Mouse (Mus musculus) heart, postnatal 25 days (tissue): ENCODE results near the gene Traf3. TPM values are rescaled to one million over a fixed set of nuclear protein-coding genes. Genes with fewer than 3 reads are reported as not detected.

ENCODE experiments used
- DNase-seq: peaks from one replicate; pipeline ENCODE4 v3.0.0; 2022; ENCODE audit warnings: low spot score
- intact Hi-C: fragments of 180-260 bp; cut with DNase I; formaldehyde crosslinking; loops from one replicate; pipeline ENCODE4 v1.15.1; 2025
- total RNA-seq, 2 experiments: library from RNA; stranded (reverse); gene quantifications; 2 replicates each; pipeline ENCODE4 v1.2.3; 2021

Traf3 gene
- 10 to 100 TPM; 15.0 to 15.2 TPM for total RNA-seq

GRCm38 (mm10) chr12:111165831-111166591 is at the start of gene Traf3:
Gene Traf3 (plus strand): TSS chr12:111166370.
- peak; percentile 51 for DNase-seq
- intact Hi-C loops, result no loop called here

GRCm38 (mm10) chr12:111119506-111120085 is 46.6 kb upstream of the Traf3 start:
- DNase-seq, result no peak
- intact Hi-C loops, result no loop called here

- intact Hi-C loops, result no loop called here
- no peak for DNase-seq
Measured at GRCm38 (mm10) chr12:111120976-111121645, 45.1 kb upstream of the Traf3 start.

GRCm38 (mm10) chr12:111122332-111122852 is 43.8 kb upstream of the Traf3 start:
- no peak for DNase-seq
- intact Hi-C loops, result no loop called here

- DNase-seq, result no peak
- intact Hi-C loops, result no loop called here
Measured at GRCm38 (mm10) chr12:111124601-111125260, 41.4 kb upstream of the Traf3 start.

- intact Hi-C loops, result no loop called here
- DNase-seq, result no peak
Measured at GRCm38 (mm10) chr12:111125666-111126065, 40.5 kb upstream of the Traf3 start.

GRCm38 (mm10) chr12:111134169-111134568 is 32.0 kb upstream of the Traf3 start:
- intact Hi-C loops, result no loop called here
- DNase-seq, result peak; percentile 2

GRCm38 (mm10) chr12:111134791-111135733 is 31.1 kb upstream of the Traf3 start:
- intact Hi-C loops, result no loop called here
- DNase-seq, result peak; percentile 7

- DNase-seq, result no peak
- intact Hi-C loops, result no loop called here
Measured at GRCm38 (mm10) chr12:111135953-111136352, 30.2 kb upstream of the Traf3 start.

GRCm38 (mm10) chr12:111137079-111137478 is 29.1 kb upstream of the Traf3 start:
- intact Hi-C loops, result no loop called here
- DNase-seq, result no peak

GRCm38 (mm10) chr12:111143005-111143508 is 23.1 kb upstream of the Traf3 start:
- intact Hi-C loops, result no loop called here
- no peak for DNase-seq

- intact Hi-C loops, result no loop called here
Measured at GRCm38 (mm10) chr12:111143509-111144063, 22.6 kb upstream of the Traf3 start.

GRCm38 (mm10) chr12:111144598-111144997 is 21.6 kb upstream of the Traf3 start:
- intact Hi-C loops, result no loop called here
- DNase-seq, result no peak

More at GRCm38 (mm10) chr12:111143509-111144063, 22.6 kb upstream of the Traf3 start:
- no peak for DNase-seq

GRCm38 (mm10) chr12:111145269-111145668 is 20.9 kb upstream of the Traf3 start:
- no peak for DNase-seq
- intact Hi-C loops, result no loop called here

- DNase-seq, result no peak
- intact Hi-C loops, result no loop called here
Measured at GRCm38 (mm10) chr12:111149495-111150235, 16.5 kb upstream of the Traf3 start.

- DNase-seq, result no peak
- intact Hi-C loops, result no loop called here
Measured at GRCm38 (mm10) chr12:111150236-111150596, 16.0 kb upstream of the Traf3 start.

- DNase-seq, result no peak
- intact Hi-C loops, result no loop called here
Measured at GRCm38 (mm10) chr12:111151422-111152156, 14.6 kb upstream of the Traf3 start.
